Mouse (Mus musculus) kidney, adult 2 months (tissue): ENCODE data around the gene Tmem221.

Experiments used
- CTCF ChIP-seq: fragments of 200-500 bp; conservative IDR thresholded peaks from 2 replicates; pipeline ENCODE4 v1.5.1; 2011; ENCODE audit warnings: low read depth, mild to moderate bottlenecking, control low read depth, low read length, moderate library complexity, mixed read lengths; ENCODE audit not compliant: insufficient read depth, insufficient read length
- POLR2A ChIP-seq: fragments of 200-500 bp; IDR thresholded peaks from one replicate; pipeline ENCODE4 v1.6.1; 2011; ENCODE audit warnings: low read depth, low read length, control low read depth

DNA sequence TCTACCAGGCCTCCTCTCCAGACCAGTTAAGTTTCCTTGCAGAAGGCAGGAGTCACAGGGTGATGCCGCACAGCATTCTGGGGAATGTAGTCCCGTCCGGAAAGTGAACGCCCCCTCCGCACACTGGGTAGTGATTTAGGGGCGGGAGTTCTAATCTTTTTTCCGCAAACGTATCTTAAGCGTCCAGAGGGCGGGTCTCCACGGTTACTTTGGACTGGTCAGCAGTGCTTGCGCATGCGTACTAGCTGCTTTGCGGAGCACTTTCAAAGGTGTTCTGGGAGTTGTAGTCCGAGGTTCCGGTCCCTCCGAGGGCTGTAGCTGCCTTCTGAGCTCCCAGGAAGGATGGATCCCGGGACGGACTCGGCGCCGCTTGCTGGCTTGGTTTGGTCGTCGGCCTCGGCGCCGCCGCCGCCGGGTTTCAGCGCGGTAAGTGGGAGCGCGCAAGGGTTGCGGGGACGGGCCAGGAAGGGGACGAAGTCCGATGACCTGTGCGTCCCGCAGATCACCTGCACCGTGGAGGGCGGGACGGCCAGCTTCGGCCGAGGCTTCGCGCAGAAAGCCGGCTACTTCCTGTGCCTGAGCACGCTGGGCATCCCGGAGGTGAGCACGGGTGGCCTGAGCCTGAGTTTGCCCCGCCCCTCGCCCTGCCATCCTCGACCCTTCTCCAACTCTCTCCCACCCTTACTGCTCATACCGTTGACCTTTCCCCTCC, 15.9 kb downstream of the Tmem221 start, which contains the start of gene Mvb12a:
- TF ChIP-seq CTCF (no peak), POLR2A (peak; percentile 28)
